Mouse (Mus musculus) right cerebral cortex, postnatal 25 days (tissue): ENCODE data around the gene Mtmr3.
A peak's percentile ranks its signal among the peaks of the same experiment; 100 is the strongest.
"Not testable (repeated sequence)": the region's sequence is repeated elsewhere in the genome, so short reads cannot be mapped to it uniquely, and the experiment has no call there.

Experiments
- DNase-seq: peaks from one replicate; pipeline ENCODE4 v3.0.0; 2022

The Mtmr3 gene

DNA sequence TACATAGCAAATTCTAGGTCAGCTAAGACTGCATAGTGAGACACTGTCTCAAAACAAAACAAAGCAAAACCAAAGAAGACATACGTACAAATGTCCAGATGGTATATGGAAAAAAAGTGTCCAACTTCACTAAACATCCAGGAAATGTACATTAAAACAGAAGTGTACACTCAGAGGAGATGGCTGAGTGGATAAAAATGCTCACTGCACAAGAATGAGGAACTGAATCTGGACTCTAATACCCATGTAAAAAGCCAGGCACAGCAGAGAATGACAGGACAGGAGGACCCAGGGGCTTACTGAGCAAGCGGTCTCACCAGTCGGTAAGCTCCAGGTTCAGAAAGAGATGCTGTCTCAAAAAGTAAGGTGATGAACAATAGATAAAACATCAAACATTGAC is 5.3 kb upstream of the Mtmr3 start:
- DNase-seq, result no peak

DNA sequence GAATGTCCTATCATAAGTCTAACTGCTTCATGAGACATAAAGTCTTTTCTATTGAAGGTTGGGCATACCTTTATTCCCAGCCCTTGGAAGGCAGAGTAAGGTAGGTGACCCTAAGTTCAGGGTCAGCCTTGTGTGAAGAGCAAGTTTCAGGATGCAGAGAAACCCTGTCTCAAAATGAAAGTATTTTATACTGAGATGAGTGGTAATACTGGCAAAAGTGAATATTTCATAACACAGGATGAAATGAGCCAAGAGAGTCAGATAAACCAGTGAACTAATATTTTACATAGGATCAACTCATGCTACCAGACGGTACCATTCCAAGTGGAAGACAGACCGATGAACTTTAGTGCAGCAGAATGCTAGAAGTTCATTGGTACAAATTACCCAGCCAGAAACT is 3.7 kb upstream of the Mtmr3 start:
- no peak for DNase-seq

GRCm38 (mm10) chr11:4593849-4594607 is 635 bp downstream of the Mtmr3 start:
- peak; percentile 39 for DNase-seq

DNA sequence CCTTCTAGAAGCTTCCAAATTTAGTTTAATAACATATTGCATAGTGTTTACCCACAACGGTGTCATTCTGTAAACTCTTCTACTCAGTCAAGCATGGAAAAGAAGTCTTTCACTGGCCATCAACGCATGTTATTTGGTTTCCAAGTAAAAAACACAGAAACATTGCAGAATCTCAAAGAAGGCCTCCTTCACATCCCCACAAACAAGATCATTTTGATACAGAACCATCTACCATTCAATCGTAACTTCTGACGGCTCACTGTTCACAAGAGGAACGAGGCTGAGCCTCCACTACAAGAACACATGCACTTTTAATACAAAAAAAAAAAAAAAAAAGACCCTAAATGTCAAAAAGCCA is 1.2 kb downstream of the Mtmr3 start:
- no peak for DNase-seq

- DNase-seq, result no peak
Observed at GRCm38 (mm10) chr11:4591811-4592210, 2.9 kb downstream of the Mtmr3 start.

GRCm38 (mm10) chr11:4578682-4579081 is 16.0 kb downstream of the Mtmr3 start:
- DNase-seq, result peak; percentile 10

DNA sequence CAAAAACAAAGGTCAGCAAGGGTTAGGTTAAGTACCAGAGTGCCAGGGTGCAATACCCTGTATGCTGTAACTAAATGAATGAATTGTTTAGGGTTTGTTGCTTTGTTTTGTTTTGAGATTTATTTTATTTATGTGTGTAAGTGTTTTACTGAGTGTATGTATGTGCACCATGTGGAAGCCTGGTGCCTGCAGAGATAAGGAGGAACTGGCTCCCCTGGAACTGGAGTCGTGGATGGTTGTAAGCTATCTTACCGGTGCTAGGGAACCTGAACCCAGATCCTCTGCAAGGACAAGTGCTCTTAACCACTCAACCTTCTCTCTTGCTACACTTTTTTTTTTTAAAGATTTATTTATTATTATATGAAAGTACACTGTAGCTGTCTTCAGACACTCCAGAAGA is 17.6 kb downstream of the Mtmr3 start:
- no peak for DNase-seq

GRCm38 (mm10) chr11:4576090-4576732 is 18.5 kb downstream of the Mtmr3 start:
- not testable (repeated sequence) for DNase-seq

GRCm38 (mm10) chr11:4571491-4571901 is 23.2 kb downstream of the Mtmr3 start:
- DNase-seq, result peak; percentile 19

GRCm38 (mm10) chr11:4566333-4566732 is 28.3 kb downstream of the Mtmr3 start:
- DNase-seq, result no peak

DNA sequence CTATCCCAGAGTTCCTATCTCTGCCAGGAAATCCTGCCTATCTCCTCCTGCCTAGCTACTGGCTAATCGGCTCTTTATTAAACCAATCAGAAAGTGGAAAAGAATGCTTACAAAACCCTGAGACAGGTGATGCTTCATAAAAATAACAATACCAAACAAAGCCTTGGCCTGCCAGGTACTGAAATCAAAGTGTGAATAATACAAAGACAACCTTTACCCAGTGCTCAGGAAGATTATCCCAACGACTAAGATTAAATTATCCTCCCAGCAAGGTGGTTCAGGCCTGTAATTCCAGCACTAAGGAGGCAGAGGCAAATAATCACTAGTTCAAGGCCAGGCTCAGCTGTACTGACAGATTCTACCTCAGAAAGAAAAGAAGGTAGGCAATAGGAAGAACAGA is 29.1 kb downstream of the Mtmr3 start:
- no peak for DNase-seq

DNA sequence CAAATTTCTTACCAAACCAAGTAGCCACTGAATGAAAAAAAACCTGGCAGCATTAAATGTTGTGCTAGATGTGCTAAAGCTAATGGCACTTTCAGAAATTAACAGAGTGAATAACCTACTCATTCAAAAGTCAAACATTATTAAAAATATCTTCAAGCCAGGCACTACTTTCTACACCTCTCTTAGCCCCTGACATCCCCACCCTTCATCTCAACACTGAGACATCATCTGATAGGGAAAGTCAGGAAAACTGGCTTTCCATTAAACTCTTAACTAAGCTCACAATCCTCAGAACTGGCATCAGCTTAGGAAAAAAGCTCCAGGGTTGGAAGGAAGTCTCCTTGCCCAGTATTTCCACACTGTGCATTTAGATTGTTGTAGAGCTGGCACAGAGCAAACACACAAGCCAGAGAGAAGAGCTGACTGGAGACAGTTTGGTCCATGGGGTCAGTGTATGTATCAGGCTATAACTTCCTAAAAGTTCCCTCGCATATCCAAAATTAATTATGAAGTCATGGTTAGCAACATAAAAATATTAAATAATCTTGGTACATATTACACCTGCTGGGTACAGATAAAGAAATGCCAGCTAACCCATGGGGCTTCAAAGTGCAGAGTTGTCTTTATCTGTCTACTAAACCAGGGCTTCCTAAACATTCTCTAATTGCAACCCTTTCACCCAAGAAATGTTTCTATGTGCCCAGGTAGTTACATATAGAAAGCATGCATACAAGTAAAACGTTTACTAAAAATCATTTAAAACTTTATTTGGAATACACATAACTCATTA is 41.2 kb downstream of the Mtmr3 start:
- DNase-seq, result no peak

DNA sequence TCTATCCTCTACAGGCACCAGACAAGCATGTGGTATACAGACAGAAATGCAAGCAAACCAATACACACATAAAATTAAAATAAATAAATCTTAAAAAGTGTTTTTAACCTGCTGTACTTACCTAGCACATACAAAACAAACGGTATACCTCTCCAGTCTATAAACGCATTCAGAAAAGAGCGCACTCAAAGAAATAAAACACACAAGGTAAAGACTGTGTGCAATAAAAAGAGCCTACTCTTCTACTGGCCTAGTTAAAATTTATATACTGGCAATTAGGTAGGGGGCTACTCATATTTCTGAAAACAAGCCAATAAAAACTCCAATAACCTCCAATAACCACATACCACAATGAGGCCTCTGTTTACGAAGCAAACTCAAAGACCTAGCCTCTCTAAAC is 47.1 kb downstream of the Mtmr3 start:
- no peak for DNase-seq

- DNase-seq, result no peak
Observed at GRCm38 (mm10) chr11:4545976-4546375, 48.7 kb downstream of the Mtmr3 start.

- DNase-seq, result no peak
Observed at GRCm38 (mm10) chr11:4545401-4545800, 49.3 kb downstream of the Mtmr3 start.

- not testable (repeated sequence) for DNase-seq
Observed at GRCm38 (mm10) chr11:4544627-4544921, 50.1 kb downstream of the Mtmr3 start.

GRCm38 (mm10) chr11:4543746-4544626 is 50.7 kb downstream of the Mtmr3 start:
- DNase-seq, result no peak

GRCm38 (mm10) chr11:4543040-4543551 is 51.6 kb downstream of the Mtmr3 start:
- no peak for DNase-seq

GRCm38 (mm10) chr11:4536645-4537044 is 58.0 kb downstream of the Mtmr3 start:
- no peak for DNase-seq

DNA sequence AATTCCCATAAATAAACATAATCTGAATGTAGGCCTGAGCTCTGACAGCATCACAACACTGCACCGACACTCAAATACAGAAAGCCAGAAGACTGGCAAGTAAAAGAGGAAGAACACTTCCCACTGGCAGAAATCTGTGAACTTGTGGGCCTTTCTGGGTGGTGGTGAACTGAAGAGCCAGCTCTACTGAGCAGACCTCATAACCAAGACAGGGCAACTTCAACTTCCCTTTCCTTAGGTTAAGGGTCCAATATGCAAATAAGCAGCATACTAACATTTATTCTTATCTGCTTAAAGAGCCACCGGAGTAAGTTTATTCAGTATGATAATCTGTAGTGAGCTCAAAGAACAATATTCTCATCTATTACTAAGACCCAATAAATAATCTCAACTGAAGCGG is 67.5 kb downstream of the Mtmr3 start:
- DNase-seq, result no peak

GRCm38 (mm10) chr11:4522142-4522664 is 72.5 kb downstream of the Mtmr3 start:
- no peak for DNase-seq

DNA sequence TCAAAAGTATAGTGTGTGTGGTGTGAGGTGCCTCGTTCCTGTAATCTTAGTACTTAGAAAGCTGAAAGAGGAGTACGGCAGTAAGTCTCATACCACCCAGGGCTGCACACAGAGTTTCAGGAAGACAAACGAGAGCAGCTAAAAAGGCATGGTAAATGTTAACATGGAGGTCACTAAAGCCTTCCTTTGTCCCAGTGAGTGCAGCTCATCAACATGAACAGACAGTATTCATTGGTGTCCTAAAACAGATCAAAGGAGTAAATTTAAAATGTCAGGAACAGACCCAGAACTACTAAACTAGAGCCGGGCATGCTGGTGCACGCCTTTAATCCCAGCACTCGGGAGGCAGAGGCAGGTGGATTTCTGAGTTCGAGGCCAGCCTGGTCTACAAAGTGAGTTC is 75.7 kb downstream of the Mtmr3 start:
- DNase-seq, result no peak

DNA sequence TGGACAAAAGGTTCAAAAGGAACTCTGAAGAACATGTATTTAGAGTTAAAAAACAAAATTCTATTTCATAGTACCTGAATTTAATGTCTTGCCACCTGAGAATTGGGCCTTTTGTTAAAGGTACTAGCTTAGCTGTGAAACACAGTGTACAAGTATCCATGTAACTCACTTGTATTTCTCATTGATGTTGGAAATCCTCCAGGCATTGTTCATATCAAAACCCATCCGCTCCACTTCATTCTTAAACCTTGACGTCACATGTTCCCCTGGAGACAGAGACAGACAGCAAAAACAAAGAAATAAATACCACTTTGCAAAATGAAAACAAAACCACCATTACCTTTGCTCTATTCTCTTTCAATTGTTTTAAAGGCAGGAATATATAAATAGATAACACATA is 87.2 kb downstream of the Mtmr3 start:
- DNase-seq, result no peak
